Mouse (Mus musculus): ENCODE data around the gene Zbtb42.

Gene Zbtb42

GRCm38 (mm10) chr12:112693185-112694126 lies 14.8 kb downstream of the Zbtb42 start:
- peak; percentile 96 for DNase-seq

GRCm38 (mm10) chr12:112694127-112694475 lies 15.5 kb downstream of the Zbtb42 start:
- DNase-seq: no peak

- no peak for DNase-seq
Measured at GRCm38 (mm10) chr12:112696806-112697425, 18.3 kb downstream of the Zbtb42 start.

GRCm38 (mm10) chr12:112700522-112700921 lies 21.9 kb downstream of the Zbtb42 start:
- DNase-seq: no peak

- DNase-seq: no peak
Measured at GRCm38 (mm10) chr12:112702374-112703320, 24.0 kb downstream of the Zbtb42 start.

- peak; percentile 93 for DNase-seq
Measured at GRCm38 (mm10) chr12:112706704-112707572, 28.3 kb downstream of the Zbtb42 start.

- DNase-seq: no peak
Measured at GRCm38 (mm10) chr12:112707573-112707869, 28.9 kb downstream of the Zbtb42 start.

GRCm38 (mm10) chr12:112713984-112714383 lies 35.4 kb downstream of the Zbtb42 start:
- DNase-seq: peak; percentile 48

GRCm38 (mm10) chr12:112717140-112717539 lies 38.5 kb downstream of the Zbtb42 start:
- peak; percentile 63 for DNase-seq

GRCm38 (mm10) chr12:112718995-112719394 lies 40.4 kb downstream of the Zbtb42 start:
- DNase-seq: no peak

- no peak for DNase-seq
Measured at GRCm38 (mm10) chr12:112720216-112720615, 41.6 kb downstream of the Zbtb42 start, which contains the start of gene Cep170b. TSS of gene Cep170b (plus strand) at chr12:112720455.

- DNase-seq: no peak
Measured at GRCm38 (mm10) chr12:112720890-112721423, 42.3 kb downstream of the Zbtb42 start.

- DNase-seq: peak; percentile 73
Measured at GRCm38 (mm10) chr12:112721424-112722239, 43.0 kb downstream of the Zbtb42 start.

- DNase-seq: peak; percentile 69
Measured at GRCm38 (mm10) chr12:112722240-112723027, 43.8 kb downstream of the Zbtb42 start.

GRCm38 (mm10) chr12:112723028-112723330 lies 44.4 kb downstream of the Zbtb42 start:
- no peak for DNase-seq

GRCm38 (mm10) chr12:112723445-112723844 lies 44.8 kb downstream of the Zbtb42 start:
- DNase-seq: no peak

GRCm38 (mm10) chr12:112724077-112724805 lies 45.6 kb downstream of the Zbtb42 start:
- DNase-seq: peak; percentile 78

- no peak for DNase-seq
Measured at GRCm38 (mm10) chr12:112727801-112728200, 49.2 kb downstream of the Zbtb42 start.

- no peak for DNase-seq
Measured at GRCm38 (mm10) chr12:112730808-112731207, 52.2 kb downstream of the Zbtb42 start.
